Mouse (Mus musculus): Measurements from ENCODE around the gene Gpbp1l1. TPM values are rescaled to one million over a fixed set of nuclear protein-coding genes. Genes with fewer than 3 reads are reported as not detected.

Gene Gpbp1l1
- 18.8 and 27.6 TPM in 2 replicates for polyA plus RNA-seq (2014; fragmentation: Nextera tagmentation; extraction: Ambion mirVana)

- Histone ChIP-seq H3K9ac (replicated peaks; ENCODE audit: low read length) (peak within 1 kb of the TSS; percentile 72), H3K4me1 (ENCODE audit: control insufficient read depth, insufficient read depth, low read length) (peaks cover 14% of the 10 kb centered on the region), H3K36me3 (ENCODE audit: control insufficient read depth, insufficient read depth, low read length) (peaks cover 14% of the 10 kb centered on the region), H3K27ac (replicated peaks; ENCODE audit: low read depth, low read length) (peak within 1 kb of the TSS; percentile 89), H3K9me3 (ENCODE audit: control insufficient read depth, low read length) (no peaks in the 10 kb centered on the region), H3K4me2 (ENCODE audit: low read length) (peak within 1 kb of the TSS; percentile 77), H3K4me3 (replicated peaks; ENCODE audit: low read depth, low read length) (peak within 1 kb of the TSS; percentile 64), H3K27me3 (ENCODE audit: control insufficient read depth, insufficient read depth, low read length) (no peaks in the 10 kb centered on the region)
- peak; percentile 98 for DNase-seq
- ATAC-seq (ENCODE audit: low FRiP score, low TSS enrichment), result peak; percentile 97
- WGBS, result under 1% methylated on average over 78 of the region's 78 CpGs
Measured at GRCm38 (mm10) chr4:116557306-116558121, at the start of gene Gpbp1l1. Gene Gpbp1l1, plus strand, starts transcription at chr4:116557658.

GRCm38 (mm10) chr4:116531109-116531508 lies 26.3 kb upstream of the Gpbp1l1 start:
- 68% methylated on average over 2 of the region's 2 CpGs for WGBS
- no peak overlapping the region for H3K9ac ChIP-seq (replicated peaks; ENCODE audit: low read length)
- DNase-seq (no peak), ATAC-seq (ENCODE audit: low FRiP score, low TSS enrichment) (no peak)
- H3K27ac ChIP-seq (replicated peaks; ENCODE audit: low read depth, low read length), result no peak overlapping the region
- peaks cover 14% of the 10 kb centered on the region for H3K36me3 ChIP-seq (ENCODE audit: control insufficient read depth, insufficient read depth, low read length)
- no peak overlapping the region for H3K4me2 ChIP-seq (ENCODE audit: low read length)
- H3K4me3 ChIP-seq (replicated peaks; ENCODE audit: low read depth, low read length), result no peak overlapping the region
- no peaks in the 10 kb centered on the region for H3K27me3 ChIP-seq (ENCODE audit: control insufficient read depth, insufficient read depth, low read length)
- H3K9me3 ChIP-seq (ENCODE audit: control insufficient read depth, low read length), result no peaks in the 10 kb centered on the region
- H3K4me1 ChIP-seq (ENCODE audit: control insufficient read depth, insufficient read depth, low read length), result no peaks in the 10 kb centered on the region

DNA sequence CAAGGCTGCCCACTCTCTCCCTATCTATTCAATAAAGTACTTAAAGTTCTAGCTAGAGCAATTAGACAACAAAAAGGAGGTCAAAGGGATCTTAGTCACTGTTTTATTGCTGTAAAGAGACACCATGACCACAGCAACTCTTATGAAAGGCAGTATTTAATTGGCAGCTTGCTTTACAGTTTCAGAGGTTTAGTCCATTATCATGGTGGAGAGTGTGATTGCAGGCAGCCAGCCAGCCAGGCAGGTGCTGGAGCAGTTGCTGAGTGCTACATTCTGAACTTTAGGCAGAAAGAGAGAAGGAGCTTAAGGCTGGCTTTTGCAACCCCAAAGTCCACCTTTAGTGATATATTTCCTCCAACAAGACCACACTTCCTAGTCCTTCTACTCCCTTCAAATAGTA lies 21.1 kb upstream of the Gpbp1l1 start:
- ATAC-seq (ENCODE audit: low FRiP score, low TSS enrichment) (no peak), DNase-seq (no peak)
- Histone ChIP-seq H3K4me3 (replicated peaks; ENCODE audit: low read depth, low read length) (no peak overlapping the region), H3K36me3 (ENCODE audit: control insufficient read depth, insufficient read depth, low read length) (peaks cover 8% of the 10 kb centered on the region; the same call in 1 of the 2 replicates), H3K4me2 (ENCODE audit: low read length) (no peak overlapping the region), H3K27me3 (ENCODE audit: control insufficient read depth, insufficient read depth, low read length) (no peaks in the 10 kb centered on the region), H3K4me1 (ENCODE audit: control insufficient read depth, insufficient read depth, low read length) (no peaks in the 10 kb centered on the region), H3K9me3 (ENCODE audit: control insufficient read depth, low read length) (no peaks in the 10 kb centered on the region), H3K9ac (replicated peaks; ENCODE audit: low read length) (no peak overlapping the region), H3K27ac (replicated peaks; ENCODE audit: low read depth, low read length) (no peak overlapping the region)

DNA sequence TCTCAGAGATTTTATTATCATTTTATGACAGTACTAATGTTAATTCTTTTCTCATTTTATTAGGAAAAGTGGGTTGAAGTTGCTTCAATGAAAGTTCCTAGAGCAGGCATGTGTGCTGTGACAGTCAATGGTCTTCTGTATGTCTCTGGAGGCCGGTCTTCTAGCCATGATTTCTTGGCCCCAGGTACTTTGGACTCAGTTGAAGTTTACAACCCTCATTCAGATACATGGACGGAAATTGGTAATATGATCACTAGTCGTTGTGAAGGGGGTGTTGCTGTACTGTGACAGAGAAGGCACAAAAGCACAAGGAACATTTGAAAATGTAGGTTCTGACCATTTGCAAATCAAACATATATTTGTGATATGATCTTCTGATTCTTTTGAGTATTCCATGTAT lies 19.7 kb upstream of the Gpbp1l1 start:
- ATAC-seq (ENCODE audit: low FRiP score, low TSS enrichment) (no peak), DNase-seq (no peak)
- Histone ChIP-seq H3K4me2 (ENCODE audit: low read length) (no peak overlapping the region), H3K4me3 (replicated peaks; ENCODE audit: low read depth, low read length) (no peak overlapping the region), H3K36me3 (ENCODE audit: control insufficient read depth, insufficient read depth, low read length) (peaks cover 8% of the 10 kb centered on the region; the same call in 1 of the 2 replicates), H3K4me1 (ENCODE audit: control insufficient read depth, insufficient read depth, low read length) (no peaks in the 10 kb centered on the region), H3K27me3 (ENCODE audit: control insufficient read depth, insufficient read depth, low read length) (no peaks in the 10 kb centered on the region), H3K9me3 (ENCODE audit: control insufficient read depth, low read length) (no peaks in the 10 kb centered on the region), H3K27ac (replicated peaks; ENCODE audit: low read depth, low read length) (no peak overlapping the region), H3K9ac (replicated peaks; ENCODE audit: low read length) (no peak overlapping the region)
- WGBS, result 91% methylated on average over 3 of the region's 3 CpGs

GRCm38 (mm10) chr4:116550432-116550831 lies 7.0 kb upstream of the Gpbp1l1 start:
- 94% methylated on average over 1 of the region's 1 CpGs for WGBS
- no peaks in the 10 kb centered on the region for H3K27me3 ChIP-seq (ENCODE audit: control insufficient read depth, insufficient read depth, low read length)
- no peak overlapping the region for H3K4me2 ChIP-seq (ENCODE audit: low read length)
- ATAC-seq (ENCODE audit: low FRiP score, low TSS enrichment) (no peak), DNase-seq (no peak)
- H3K9ac ChIP-seq (replicated peaks; ENCODE audit: low read length), result no peak overlapping the region
- H3K36me3 ChIP-seq (ENCODE audit: control insufficient read depth, insufficient read depth, low read length), result peaks cover 18% of the 10 kb centered on the region
- H3K4me1 ChIP-seq (ENCODE audit: control insufficient read depth, insufficient read depth, low read length), result no peaks in the 10 kb centered on the region
- H3K4me3 ChIP-seq (replicated peaks; ENCODE audit: low read depth, low read length), result no peak overlapping the region
- no peak overlapping the region for H3K27ac ChIP-seq (replicated peaks; ENCODE audit: low read depth, low read length)
- no peaks in the 10 kb centered on the region for H3K9me3 ChIP-seq (ENCODE audit: control insufficient read depth, low read length)

GRCm38 (mm10) chr4:116553035-116553434 lies 4.4 kb upstream of the Gpbp1l1 start:
- no peaks in the 10 kb centered on the region for H3K9me3 ChIP-seq (ENCODE audit: control insufficient read depth, low read length)
- no peak overlapping the region for H3K4me2 ChIP-seq (ENCODE audit: low read length)
- no peak overlapping the region for H3K9ac ChIP-seq (replicated peaks; ENCODE audit: low read length)
- H3K4me1 ChIP-seq (ENCODE audit: control insufficient read depth, insufficient read depth, low read length), result no peaks in the 10 kb centered on the region
- H3K4me3 ChIP-seq (replicated peaks; ENCODE audit: low read depth, low read length), result no peak overlapping the region
- WGBS, result 77% methylated on average over 3 of the region's 3 CpGs
- H3K27me3 ChIP-seq (ENCODE audit: control insufficient read depth, insufficient read depth, low read length), result no peaks in the 10 kb centered on the region
- ATAC-seq (ENCODE audit: low FRiP score, low TSS enrichment), result no peak
- no peak for DNase-seq
- peaks cover 18% of the 10 kb centered on the region for H3K36me3 ChIP-seq (ENCODE audit: control insufficient read depth, insufficient read depth, low read length)
- H3K27ac ChIP-seq (replicated peaks; ENCODE audit: low read depth, low read length), result no peak overlapping the region

DNA sequence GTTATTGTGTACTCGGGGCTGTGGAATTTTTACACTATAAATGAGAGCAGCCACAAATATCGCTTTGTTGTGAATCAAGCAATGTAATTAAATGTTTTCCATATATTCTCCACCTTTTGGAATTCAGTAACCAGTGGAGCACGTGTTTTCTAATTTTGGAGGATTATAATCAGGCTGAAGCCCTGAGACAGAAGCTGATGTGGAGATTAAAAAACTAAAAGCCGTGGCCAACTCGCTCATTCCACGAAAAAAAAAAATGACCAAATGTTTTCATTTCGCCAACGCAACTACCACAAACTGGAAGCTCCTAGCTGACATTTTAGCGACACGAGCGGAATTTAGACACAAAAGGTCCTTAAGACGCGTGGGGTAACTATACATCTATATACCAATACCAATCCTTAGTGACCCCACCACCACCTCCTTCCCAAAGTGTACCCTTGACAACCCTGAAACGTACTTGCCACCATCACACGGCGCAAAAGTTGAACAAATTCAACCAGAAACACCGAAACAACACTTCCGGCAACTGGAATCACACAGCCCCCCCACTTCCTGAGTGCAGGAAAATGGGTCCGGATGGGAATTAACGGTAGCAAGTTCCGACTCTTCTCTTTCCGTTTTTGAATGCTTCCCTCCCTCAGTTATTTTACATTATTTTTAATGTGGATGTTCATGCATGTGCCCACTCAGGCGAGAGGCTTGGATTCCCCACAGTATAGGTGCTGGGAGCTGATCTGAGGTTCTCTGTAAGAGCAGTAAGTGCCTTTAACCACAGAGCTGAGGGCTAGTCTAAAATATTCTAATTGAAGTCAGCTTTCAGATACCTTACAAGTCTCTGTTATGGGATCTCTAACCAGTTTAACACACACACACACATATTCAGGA lies 1.8 kb upstream of the Gpbp1l1 start, which contains the start of gene Tmem69:
Gene Tmem69, minus strand, starts transcription at position 524 of the 888 bp plus-strand sequence.
- Histone ChIP-seq H3K27ac (replicated peaks; ENCODE audit: low read depth, low read length) (peak within 1 kb of the TSS; percentile 89), H3K4me3 (replicated peaks; ENCODE audit: low read depth, low read length) (peak within 1 kb of the TSS; percentile 64), H3K4me1 (ENCODE audit: control insufficient read depth, insufficient read depth, low read length) (peaks cover 14% of the 10 kb centered on the region), H3K4me2 (ENCODE audit: low read length) (peak within 1 kb of the TSS; percentile 77), H3K9me3 (ENCODE audit: control insufficient read depth, low read length) (no peaks in the 10 kb centered on the region), H3K27me3 (ENCODE audit: control insufficient read depth, insufficient read depth, low read length) (no peaks in the 10 kb centered on the region), H3K36me3 (ENCODE audit: control insufficient read depth, insufficient read depth, low read length) (peaks cover 18% of the 10 kb centered on the region), H3K9ac (replicated peaks; ENCODE audit: low read length) (peak within 1 kb of the TSS; percentile 72)
- WGBS, result 3% methylated on average over 23 of the region's 23 CpGs
- DNase-seq (peak; percentile 91), ATAC-seq (ENCODE audit: low FRiP score, low TSS enrichment) (no peak)

DNA sequence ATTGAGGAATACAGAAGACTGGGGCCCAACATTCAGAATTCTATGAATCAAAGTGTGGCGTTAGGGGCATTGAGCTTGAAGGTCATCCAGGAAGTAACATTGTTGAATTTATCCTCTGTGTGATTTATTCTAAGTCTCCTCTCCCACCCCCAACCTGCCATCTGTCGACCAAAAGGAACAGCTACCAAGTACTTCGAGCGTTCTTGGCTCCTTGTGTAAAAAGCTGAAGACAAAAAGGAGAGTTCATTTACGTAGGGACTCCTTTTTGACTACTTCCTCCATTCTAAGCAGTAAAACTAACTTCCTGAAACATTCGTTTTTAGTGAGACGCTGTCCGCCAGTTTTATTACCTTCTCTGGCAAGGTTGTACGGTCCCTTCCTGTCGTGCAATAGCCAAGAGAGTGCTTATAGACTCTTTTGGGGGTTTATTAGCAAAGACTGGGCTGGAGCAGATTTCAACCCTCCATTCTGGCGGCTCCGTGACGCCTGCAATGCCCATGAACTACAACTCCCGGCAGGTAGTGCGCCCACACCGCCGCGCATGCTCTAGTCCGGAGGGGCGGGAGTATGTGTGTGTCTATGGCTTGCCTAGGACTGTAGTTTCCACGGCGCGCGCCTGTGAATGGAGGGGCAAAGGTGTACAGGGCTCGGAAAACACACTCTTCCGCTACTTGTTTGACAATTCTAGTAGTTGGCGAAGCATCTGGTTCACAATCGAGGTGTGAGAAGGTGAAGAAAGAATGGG lies 725 bp upstream of the Gpbp1l1 start:
- Histone ChIP-seq H3K4me2 (ENCODE audit: low read length) (peak overlapping the region; percentile 77), H3K4me1 (ENCODE audit: control insufficient read depth, insufficient read depth, low read length) (peaks cover 14% of the 10 kb centered on the region), H3K9me3 (ENCODE audit: control insufficient read depth, low read length) (no peaks in the 10 kb centered on the region), H3K27ac (replicated peaks; ENCODE audit: low read depth, low read length) (peak overlapping the region; percentile 89), H3K36me3 (ENCODE audit: control insufficient read depth, insufficient read depth, low read length) (peaks cover 18% of the 10 kb centered on the region), H3K4me3 (replicated peaks; ENCODE audit: low read depth, low read length) (peak overlapping the region; percentile 64), H3K27me3 (ENCODE audit: control insufficient read depth, insufficient read depth, low read length) (no peaks in the 10 kb centered on the region), H3K9ac (replicated peaks; ENCODE audit: low read length) (peak overlapping the region; percentile 72)
- peak; percentile 96 for ATAC-seq (ENCODE audit: low FRiP score, low TSS enrichment)
- peak; percentile 97 for DNase-seq
- under 1% methylated on average over 28 of the region's 28 CpGs for WGBS
